ENCODE assay signal across 18 mouse cellular contexts in the genomic region with DNA sequence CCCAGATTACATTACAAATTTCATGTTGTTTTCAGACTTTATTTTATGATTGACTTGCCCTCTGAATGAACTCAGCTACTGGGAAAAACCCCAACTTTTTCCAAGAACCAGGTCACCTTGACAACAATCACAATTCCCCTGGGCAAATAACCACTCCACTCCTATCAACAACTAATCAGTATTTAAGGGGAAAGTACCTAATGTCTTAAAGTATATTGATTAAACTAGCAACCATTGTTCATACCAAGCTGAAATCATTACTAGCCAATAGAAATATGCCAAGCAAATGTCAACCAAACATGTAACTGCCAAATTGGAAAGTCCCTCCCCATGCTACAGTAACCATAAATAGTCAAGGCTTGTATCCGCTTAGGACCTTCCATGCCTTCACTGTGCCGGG. TPM values are rescaled to one million over a fixed set of nuclear protein-coding genes. Genes with fewer than 3 reads are reported as not detected.
"Had no signal": no experiment of that assay in that cellular context is flagged by ENCODE, and none has a peak within 500 bp of the region (broad histone marks: within the 10 kb centered on the region; RNA-seq: fewer than 3 reads in every experiment).

No protein-coding gene starts in this region.

- H3K4me3 ChIP-seq: limb, embryonic 12.5 days; liver, embryonic 15.5 days; midbrain, embryonic 15.5 days had no signal

- H3K4me1 ChIP-seq: limb, embryonic 12.5 days; liver, embryonic 15.5 days; midbrain, embryonic 15.5 days had no signal

- DNase-seq: kidney, adult 8-10 months; kidney, postnatal 36 days; layer of hippocampus, adult 9-11 months; layer of hippocampus, postnatal 36 days; liver; lung, adult 2 months; lung, postnatal 36 days; thymus, postnatal 36 days had no signal

- H3K4me2 ChIP-seq: limb, embryonic 12.5 days; liver, embryonic 15.5 days; midbrain, embryonic 15.5 days had no signal

- ATAC-seq: lung, postnatal 0 days; midbrain, embryonic 15.5 days had no signal

- H3K27ac ChIP-seq: kidney, postnatal 0 days; limb, embryonic 12.5 days; liver, embryonic 15.5 days; midbrain, embryonic 15.5 days had no signal

- H3K27me3 ChIP-seq: limb, embryonic 12.5 days; liver, embryonic 15.5 days; midbrain, embryonic 15.5 days had no signal

- H3K36me3 ChIP-seq: limb, embryonic 12.5 days; liver, embryonic 15.5 days; midbrain, embryonic 15.5 days had no signal

- H3K9me3 ChIP-seq: liver, embryonic 15.5 days; midbrain, embryonic 15.5 days had no signal

- H3K9ac ChIP-seq: limb, embryonic 12.5 days; liver, embryonic 15.5 days; midbrain, embryonic 15.5 days had no signal

RNA-seq across cellular contexts. Expression of a gene that starts 31.3 kb away (rescaled TPM):
- total RNA-seq: layer of hippocampus, adult 18-20 months; layer of hippocampus, postnatal 36 days; left cerebral cortex, adult 8-10 months; left cerebral cortex, postnatal 25 days; megakaryocyte progenitor cell, adult 5-6 weeks had no signal
- polyA plus RNA-seq: liver, embryonic 15.5 days; lung, adult 2 months; thymus, postnatal 0 days had no signal
